Mouse (Mus musculus): ENCODE data around the gene Tspan11. TPM values are rescaled to one million over a fixed set of nuclear protein-coding genes. Genes with fewer than 3 reads are reported as not detected.

Tspan11 gene
- polyA plus RNA-seq, 2 experiments, result 18.5 to 19.8 TPM

DNA sequence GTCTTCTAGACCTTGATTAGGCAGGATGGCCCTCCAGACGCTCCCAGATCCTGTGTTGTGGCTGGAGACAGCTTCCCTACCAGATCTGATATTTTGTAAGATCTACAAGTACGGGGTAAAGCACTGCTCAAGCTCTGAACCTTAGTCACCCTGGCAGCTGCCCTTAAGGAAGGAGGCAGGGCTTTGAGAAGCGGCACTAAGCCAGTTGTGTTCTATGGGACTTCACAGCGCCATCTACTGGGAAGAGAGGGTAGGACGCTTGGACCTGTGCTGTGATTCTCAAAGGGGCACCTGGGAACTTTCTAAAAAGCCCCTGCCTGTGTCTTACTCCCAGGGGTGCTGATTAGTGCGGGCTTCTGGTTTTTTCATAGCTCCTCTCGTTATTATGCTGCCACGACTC, 33.3 kb downstream of the Tspan11 start:
- ATAC-seq (ENCODE audit: low FRiP score, low read depth) (peak; percentile 41; the same call in 1 of the 2 replicates), DNase-seq (ENCODE audit: low spot score) (peak; percentile 88)
- Histone ChIP-seq H3K27ac (replicated peaks; ENCODE audit: low read depth, low read length) (no peak overlapping the region), H3K4me3 (replicated peaks; ENCODE audit: low read length) (no peak overlapping the region), H3K9me3 (ENCODE audit: control insufficient read depth, low read length) (no peaks in the 10 kb centered on the region), H3K36me3 (ENCODE audit: control insufficient read depth, insufficient read depth, low read length) (peaks cover 4% of the 10 kb centered on the region; the same call in 1 of the 2 replicates), H3K4me1 (ENCODE audit: control insufficient read depth, insufficient read depth, low read length) (no peaks in the 10 kb centered on the region), H3K9ac (ENCODE audit: low read depth, low read length, severe bottlenecking) (no peak overlapping the region), H3K27me3 (ENCODE audit: control insufficient read depth, insufficient read depth, low read length) (no peaks in the 10 kb centered on the region), H3K4me2 (replicated peaks; ENCODE audit: low read depth, low read length, severe bottlenecking) (no peak overlapping the region)
- WGBS, result 8% methylated on average over 8 of the region's 8 CpGs
- TF ChIP-seq POLR2A (IDR thresholded peaks at IDR 0.05; ENCODE audit: borderline replicate concordance, extremely low read depth, insufficient read depth, insufficient read length), result no peak

DNA sequence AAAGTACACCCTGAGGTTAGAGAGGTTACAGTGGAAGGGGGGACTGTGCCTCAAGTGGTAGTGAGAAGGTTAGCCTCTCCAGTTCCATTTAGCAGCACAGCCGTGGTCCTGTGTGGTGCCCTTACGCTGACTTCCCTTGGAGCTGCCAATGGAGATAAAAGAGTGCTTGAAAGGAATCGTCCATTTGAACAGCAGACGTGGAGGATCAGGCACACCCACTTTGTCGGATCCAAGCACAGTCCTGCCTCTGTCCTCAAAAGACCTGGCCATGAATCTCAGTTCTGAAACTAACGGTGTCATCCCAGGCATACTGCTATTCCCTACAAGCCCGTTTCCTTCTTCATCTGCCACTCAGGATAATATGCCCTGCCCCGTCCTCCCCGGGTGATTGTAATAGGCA, 34.6 kb downstream of the Tspan11 start:
- no peak for TF ChIP-seq POLR2A (IDR thresholded peaks at IDR 0.05; ENCODE audit: borderline replicate concordance, extremely low read depth, insufficient read depth, insufficient read length)
- no peak for DNase-seq (ENCODE audit: low spot score)
- Histone ChIP-seq H3K4me3 (replicated peaks; ENCODE audit: low read length) (no peak overlapping the region), H3K9ac (ENCODE audit: low read depth, low read length, severe bottlenecking) (no peak overlapping the region), H3K9me3 (ENCODE audit: control insufficient read depth, low read length) (no peaks in the 10 kb centered on the region), H3K36me3 (ENCODE audit: control insufficient read depth, insufficient read depth, low read length) (peaks cover 8% of the 10 kb centered on the region; the same call in 1 of the 2 replicates), H3K27me3 (ENCODE audit: control insufficient read depth, insufficient read depth, low read length) (no peaks in the 10 kb centered on the region), H3K27ac (replicated peaks; ENCODE audit: low read depth, low read length) (no peak overlapping the region), H3K4me2 (replicated peaks; ENCODE audit: low read depth, low read length, severe bottlenecking) (no peak overlapping the region), H3K4me1 (ENCODE audit: control insufficient read depth, insufficient read depth, low read length) (no peaks in the 10 kb centered on the region)
- 64% methylated on average over 9 of the region's 9 CpGs for WGBS
- ATAC-seq (ENCODE audit: low FRiP score, low read depth), result no peak

DNA sequence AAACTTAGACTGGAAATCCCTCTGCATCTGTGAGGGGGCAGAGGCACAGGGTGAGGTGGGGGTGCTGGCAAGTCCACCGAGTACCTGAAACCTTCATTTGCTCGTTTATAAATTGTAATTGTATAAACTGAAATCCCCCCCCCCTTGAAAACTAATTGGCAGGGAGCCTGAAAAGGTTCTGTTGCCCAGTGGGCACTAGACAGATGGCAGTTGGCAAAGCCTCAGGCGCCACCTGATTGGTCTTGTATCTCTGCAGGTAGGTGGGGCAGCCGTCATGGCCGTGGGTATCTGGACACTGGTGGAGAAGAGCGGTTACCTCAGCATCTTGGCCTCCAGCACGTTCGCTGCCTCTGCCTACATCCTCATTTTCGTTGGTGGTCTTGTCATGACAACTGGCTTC, 35.9 kb downstream of the Tspan11 start:
- ATAC-seq (ENCODE audit: low FRiP score, low read depth) (no peak), DNase-seq (ENCODE audit: low spot score) (no peak)
- no peak overlapping the region for H3K9ac ChIP-seq (ENCODE audit: low read depth, low read length, severe bottlenecking)
- no peaks in the 10 kb centered on the region for H3K27me3 ChIP-seq (ENCODE audit: control insufficient read depth, insufficient read depth, low read length)
- WGBS, result 87% methylated on average over 9 of the region's 9 CpGs
- no peak overlapping the region for H3K27ac ChIP-seq (replicated peaks; ENCODE audit: low read depth, low read length)
- no peak for TF ChIP-seq POLR2A (IDR thresholded peaks at IDR 0.05; ENCODE audit: borderline replicate concordance, extremely low read depth, insufficient read depth, insufficient read length)
- no peak overlapping the region for H3K4me3 ChIP-seq (replicated peaks; ENCODE audit: low read length)
- H3K4me1 ChIP-seq (ENCODE audit: control insufficient read depth, insufficient read depth, low read length), result peaks cover 7% of the 10 kb centered on the region; the same call in 1 of the 2 replicates
- H3K9me3 ChIP-seq (ENCODE audit: control insufficient read depth, low read length), result no peaks in the 10 kb centered on the region
- H3K36me3 ChIP-seq (ENCODE audit: control insufficient read depth, insufficient read depth, low read length), result peaks cover 8% of the 10 kb centered on the region; the same call in 1 of the 2 replicates
- H3K4me2 ChIP-seq (replicated peaks; ENCODE audit: low read depth, low read length, severe bottlenecking), result no peak overlapping the region

DNA sequence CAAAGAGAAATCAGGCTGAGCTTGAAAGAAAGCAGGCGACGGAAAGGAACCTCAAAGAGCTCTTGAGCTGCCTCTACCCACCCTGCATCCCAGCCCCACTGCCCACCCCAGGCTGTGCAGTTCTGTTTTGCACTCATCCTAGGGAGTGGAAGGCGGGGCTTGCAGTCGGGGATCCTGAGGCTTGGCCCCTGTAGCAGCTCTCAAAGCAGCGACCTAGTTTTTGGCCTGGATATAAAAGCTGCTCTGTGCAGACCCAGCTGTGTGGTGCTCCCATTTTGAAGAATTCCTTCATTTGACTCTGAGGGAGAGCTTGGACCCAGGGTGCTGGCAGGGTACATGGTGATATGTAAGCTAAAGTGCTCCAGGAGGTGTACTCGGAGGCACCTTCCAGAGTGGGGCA, 37.4 kb downstream of the Tspan11 start:
- no peak overlapping the region for H3K4me3 ChIP-seq (replicated peaks; ENCODE audit: low read length)
- peaks cover 7% of the 10 kb centered on the region; the same call in 1 of the 2 replicates for H3K4me1 ChIP-seq (ENCODE audit: control insufficient read depth, insufficient read depth, low read length)
- no peak overlapping the region for H3K9ac ChIP-seq (ENCODE audit: low read depth, low read length, severe bottlenecking)
- H3K4me2 ChIP-seq (replicated peaks; ENCODE audit: low read depth, low read length, severe bottlenecking), result no peak overlapping the region
- no peak overlapping the region for H3K27ac ChIP-seq (replicated peaks; ENCODE audit: low read depth, low read length)
- DNase-seq (ENCODE audit: low spot score), result no peak
- H3K36me3 ChIP-seq (ENCODE audit: control insufficient read depth, insufficient read depth, low read length), result peaks cover 8% of the 10 kb centered on the region; the same call in 1 of the 2 replicates
- H3K9me3 ChIP-seq (ENCODE audit: control insufficient read depth, low read length), result no peaks in the 10 kb centered on the region
- no peak for TF ChIP-seq POLR2A (IDR thresholded peaks at IDR 0.05; ENCODE audit: borderline replicate concordance, extremely low read depth, insufficient read depth, insufficient read length)
- H3K27me3 ChIP-seq (ENCODE audit: control insufficient read depth, insufficient read depth, low read length), result no peaks in the 10 kb centered on the region
- no peak for ATAC-seq (ENCODE audit: low FRiP score, low read depth)
- 70% methylated on average over 6 of the region's 6 CpGs for WGBS

DNA sequence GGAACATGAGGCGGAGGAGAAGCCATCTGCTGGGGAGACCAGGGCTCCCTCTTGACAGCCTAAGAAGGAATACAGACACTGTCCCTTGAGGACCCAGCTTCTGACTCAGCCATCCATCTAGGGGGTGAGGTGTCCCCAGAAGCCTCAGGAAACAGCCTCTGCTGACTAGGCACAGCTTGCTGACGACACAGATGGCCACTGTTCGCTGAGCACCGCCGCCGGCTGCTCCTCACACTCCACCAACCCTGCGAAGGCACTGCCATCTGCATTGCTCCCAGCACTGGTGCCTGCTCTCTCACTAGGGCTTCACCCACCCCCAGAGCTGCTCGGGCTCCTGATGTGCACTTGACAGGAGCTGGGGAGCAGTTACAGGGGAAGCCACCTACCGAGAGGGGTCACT, 38.5 kb downstream of the Tspan11 start:
- WGBS, result 69% methylated on average over 9 of the region's 9 CpGs
- H3K9ac ChIP-seq (ENCODE audit: low read depth, low read length, severe bottlenecking), result no peak overlapping the region
- no peak overlapping the region for H3K4me2 ChIP-seq (replicated peaks; ENCODE audit: low read depth, low read length, severe bottlenecking)
- H3K27me3 ChIP-seq (ENCODE audit: control insufficient read depth, insufficient read depth, low read length), result no peaks in the 10 kb centered on the region
- peaks cover 8% of the 10 kb centered on the region; the same call in 1 of the 2 replicates for H3K36me3 ChIP-seq (ENCODE audit: control insufficient read depth, insufficient read depth, low read length)
- H3K9me3 ChIP-seq (ENCODE audit: control insufficient read depth, low read length), result no peaks in the 10 kb centered on the region
- TF ChIP-seq POLR2A (IDR thresholded peaks at IDR 0.05; ENCODE audit: borderline replicate concordance, extremely low read depth, insufficient read depth, insufficient read length), result no peak
- H3K4me1 ChIP-seq (ENCODE audit: control insufficient read depth, insufficient read depth, low read length), result peaks cover 7% of the 10 kb centered on the region; the same call in 1 of the 2 replicates
- no peak overlapping the region for H3K27ac ChIP-seq (replicated peaks; ENCODE audit: low read depth, low read length)
- ATAC-seq (ENCODE audit: low FRiP score, low read depth) (no peak), DNase-seq (ENCODE audit: low spot score) (no peak)
- no peak overlapping the region for H3K4me3 ChIP-seq (replicated peaks; ENCODE audit: low read length)

DNA sequence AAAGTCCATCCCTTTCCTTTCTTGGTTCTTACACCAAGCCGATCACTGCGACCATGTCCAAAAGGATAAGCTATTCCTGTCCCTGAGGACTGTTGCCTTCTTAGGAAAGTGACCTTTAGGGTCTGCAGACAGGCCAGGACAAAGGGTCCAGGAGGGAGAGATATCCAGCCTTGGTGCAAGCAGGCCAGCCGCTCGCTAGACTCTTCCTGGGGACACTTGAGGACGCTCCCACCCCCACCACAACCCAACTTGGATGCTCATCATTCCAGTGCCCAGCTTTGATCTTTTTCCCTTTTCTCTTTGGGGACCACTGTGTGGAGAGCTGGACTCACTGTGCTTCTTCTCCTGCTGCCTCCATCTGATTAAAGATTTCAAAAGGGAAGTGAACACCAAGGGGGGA, 41.3 kb downstream of the Tspan11 start:
- DNase-seq (ENCODE audit: low spot score) (no peak), ATAC-seq (ENCODE audit: low FRiP score, low read depth) (no peak)
- Histone ChIP-seq H3K4me2 (replicated peaks; ENCODE audit: low read depth, low read length, severe bottlenecking) (no peak overlapping the region), H3K9ac (ENCODE audit: low read depth, low read length, severe bottlenecking) (no peak overlapping the region), H3K36me3 (ENCODE audit: control insufficient read depth, insufficient read depth, low read length) (peaks cover 8% of the 10 kb centered on the region; the same call in 1 of the 2 replicates), H3K27ac (replicated peaks; ENCODE audit: low read depth, low read length) (no peak overlapping the region), H3K4me1 (ENCODE audit: control insufficient read depth, insufficient read depth, low read length) (peaks cover 18% of the 10 kb centered on the region), H3K9me3 (ENCODE audit: control insufficient read depth, low read length) (no peaks in the 10 kb centered on the region), H3K4me3 (replicated peaks; ENCODE audit: low read length) (no peak overlapping the region), H3K27me3 (ENCODE audit: control insufficient read depth, insufficient read depth, low read length) (no peaks in the 10 kb centered on the region)
- TF ChIP-seq POLR2A (IDR thresholded peaks at IDR 0.05; ENCODE audit: borderline replicate concordance, extremely low read depth, insufficient read depth, insufficient read length), result no peak
- WGBS, result 85% methylated on average over 5 of the region's 5 CpGs

Data from limb, embryonic 14.5 days (tissue).